Mouse (Mus musculus): ENCODE results near the gene Nfkbil1.
A peak's percentile ranks its signal among the peaks of the same experiment; 100 is the strongest.

- TF ChIP-seq POLR2A (IDR thresholded peaks at IDR 0.05; ENCODE audit: low read depth, low read length) (no peak), CTCF (IDR thresholded peaks at IDR 0.05; ENCODE audit: extremely low read depth, insufficient read depth, insufficient read length, insufficient replicate concordance) (peak; percentile 77; the same call in 1 of the 2 replicates)
Observed at GRCm38 (mm10) chr17:35257824-35258491, 22.4 kb upstream of the Nfkbil1 start.

All from spleen, adult 2 months (tissue).